Mouse (Mus musculus) CH12.LX (cell line): ENCODE data around the gene Frmd4a. TPM values are rescaled to one million over a fixed set of nuclear protein-coding genes. Genes with fewer than 3 reads are reported as not detected.

Source experiments
- DNase-seq: peaks from one replicate; pipeline ENCODE4 v3.0.0-alpha.2; 2013; ENCODE audit errors: extremely low read depth
- H3K27ac ChIP-seq: 2 replicates; pipeline ENCODE4 v1.5.1; 2012; ENCODE audit warnings: low read depth, mild to moderate bottlenecking, control low read depth, moderate library complexity; ENCODE audit not compliant: insufficient read depth
- H3K27me3 ChIP-seq: replicated peaks from 2 replicates; pipeline ENCODE3; 2012; ENCODE audit warnings: inconsistent platforms
- H3K36me3 ChIP-seq, 2 experiments: replicated peaks in 1 of 2; 2 replicates each; pipeline versions ENCODE3 to v1.6.1; 2012; ENCODE audit warnings: inconsistent platforms in 1 of 2, low read length in 1 of 2, mild to moderate bottlenecking in 1 of 2, mixed read lengths in 1 of 2, moderate library complexity in 1 of 2; ENCODE audit not compliant: control insufficient read depth in 1 of 2, insufficient read depth in 1 of 2
- H3K4me1 ChIP-seq, 2 experiments: 2 replicates each; pipeline ENCODE4 v1.6.1; 2012; ENCODE audit warnings: inconsistent platforms in 1 of 2, moderate library complexity in 1 of 2; ENCODE audit not compliant: insufficient read depth in 2 of 2, control insufficient read depth in 1 of 2
- H3K4me2 ChIP-seq: 2 replicates; pipeline ENCODE4 v1.6.1; 2012; ENCODE audit warnings: low read depth, mild to moderate bottlenecking, control low read depth; ENCODE audit not compliant: poor library complexity, insufficient read depth, severe bottlenecking
- H3K4me3 ChIP-seq, 3 experiments: fragments of 150-350 bp in 1 of 3; sonication (generic) in 1 of 3; replicated peaks in 1 of 3; 2 replicates each; pipeline versions ENCODE3 to v1.5.1; 2011 to 2012; ENCODE audit warnings: low read depth in 2 of 3, low read length in 2 of 3, mild to moderate bottlenecking in 2 of 3, moderate library complexity in 2 of 3, control low read depth in 1 of 3, improper control_type of control experiment in 1 of 3, inconsistent platforms in 1 of 3, mixed read lengths in 1 of 3; ENCODE audit not compliant: poor library complexity in 1 of 3
- H3K79me2 ChIP-seq: replicated peaks from 2 replicates; pipeline ENCODE4 v1.6.1; 2012; ENCODE audit warnings: mild to moderate bottlenecking, moderate library complexity; ENCODE audit not compliant: control insufficient read depth, poor library complexity, insufficient read depth, severe bottlenecking; ENCODE audit errors: extremely low read depth
- H3K9ac ChIP-seq: 2 replicates; pipeline ENCODE4 v1.6.1; 2012; ENCODE audit warnings: low read depth, mild to moderate bottlenecking, control low read depth, moderate library complexity; ENCODE audit not compliant: insufficient read depth
- H3K9me3 ChIP-seq: replicated peaks from 2 replicates; pipeline ENCODE3; 2012; ENCODE audit warnings: low read length, inconsistent platforms, mixed read lengths
- CHD1 ChIP-seq: IDR thresholded peaks from 2 replicates; pipeline ENCODE4 v1.6.1; 2012; ENCODE audit warnings: low read depth, low read length, improper control_type of control experiment, inconsistent platforms
- CHD2 ChIP-seq: IDR thresholded peaks from 2 replicates; pipeline ENCODE4 v1.6.1; 2011; ENCODE audit warnings: low read length, improper control_type of control experiment
- E2F4 ChIP-seq: IDR thresholded peaks from 2 replicates; pipeline ENCODE4 v1.6.1; 2011; ENCODE audit warnings: low read depth, low read length, improper control_type of control experiment; ENCODE audit not compliant: insufficient replicate concordance
- ELF1 ChIP-seq: IDR thresholded peaks from 2 replicates; pipeline ENCODE4 v1.6.1; 2014; ENCODE audit warnings: low read depth, mild to moderate bottlenecking, inconsistent platforms, low read length, improper control_type of control experiment
- ETS1 ChIP-seq: conservative IDR thresholded peaks from 2 replicates; pipeline ENCODE4 v1.6.1; 2012; ENCODE audit warnings: low read depth, mild to moderate bottlenecking, inconsistent platforms, low read length, improper control_type of control experiment, moderate library complexity
- GABPA ChIP-seq: IDR thresholded peaks from 2 replicates; pipeline ENCODE4 v1.6.1; 2012; ENCODE audit warnings: low read depth, low read length, improper control_type of control experiment, inconsistent platforms; ENCODE audit not compliant: insufficient replicate concordance
- HCFC1 ChIP-seq: IDR thresholded peaks from 2 replicates; pipeline ENCODE4 v1.6.1; 2012; ENCODE audit warnings: low read depth, mild to moderate bottlenecking, inconsistent platforms, low read length, improper control_type of control experiment
- IRF4 ChIP-seq: IDR thresholded peaks from 2 replicates; pipeline ENCODE4 v1.6.1; 2014; ENCODE audit warnings: low read depth, mild to moderate bottlenecking, inconsistent platforms, low read length, improper control_type of control experiment
- JUN ChIP-seq: IDR thresholded peaks from 2 replicates; pipeline ENCODE4 v1.6.1; 2011; ENCODE audit warnings: low read depth, mild to moderate bottlenecking, low read length, improper control_type of control experiment, moderate library complexity; ENCODE audit not compliant: insufficient read depth
- KAT2A ChIP-seq: IDR thresholded peaks from 2 replicates; pipeline ENCODE4 v1.6.1; 2012; ENCODE audit warnings: low read length, improper control_type of control experiment, inconsistent platforms; ENCODE audit not compliant: insufficient replicate concordance
- MAFK ChIP-seq: IDR thresholded peaks from 2 replicates; pipeline ENCODE4 v1.6.1; 2011; ENCODE audit warnings: low read length, improper control_type of control experiment; ENCODE audit not compliant: insufficient replicate concordance
- MAZ ChIP-seq: IDR thresholded peaks from 2 replicates; pipeline ENCODE4 v1.6.1; 2012; ENCODE audit warnings: low read depth, mild to moderate bottlenecking, inconsistent platforms, low read length, improper control_type of control experiment, moderate library complexity
- MXI1 ChIP-seq: IDR thresholded peaks from 2 replicates; pipeline ENCODE4 v1.6.1; 2011; ENCODE audit warnings: mild to moderate bottlenecking, low read depth, low read length, improper control_type of control experiment
- NELFE ChIP-seq: IDR thresholded peaks from 2 replicates; pipeline ENCODE4 v1.6.1; 2011; ENCODE audit warnings: low read depth, low read length, improper control_type of control experiment
- NRF1 ChIP-seq: IDR thresholded peaks from 2 replicates; pipeline ENCODE4 v1.6.1; 2014; ENCODE audit warnings: low read depth, mild to moderate bottlenecking, inconsistent platforms, low read length, improper control_type of control experiment, moderate library complexity
- POLR2A ChIP-seq: IDR thresholded peaks from 2 replicates; pipeline ENCODE4 v1.6.1; 2011; ENCODE audit warnings: low read depth, mild to moderate bottlenecking, improper control_type of control experiment, low read length
- RAD21 ChIP-seq: IDR thresholded peaks from 2 replicates; pipeline ENCODE4 v1.6.1; 2011; ENCODE audit warnings: low read depth, mild to moderate bottlenecking, low read length, improper control_type of control experiment, moderate library complexity
- RCOR1 ChIP-seq: conservative IDR thresholded peaks from 2 replicates; pipeline ENCODE4 v1.6.1; 2012; ENCODE audit warnings: low read depth, mild to moderate bottlenecking, inconsistent platforms, low read length, improper control_type of control experiment
- SIN3A ChIP-seq: IDR thresholded peaks from 2 replicates; pipeline ENCODE4 v1.6.1; 2012; ENCODE audit warnings: low read length, improper control_type of control experiment, inconsistent platforms
- SMC3 ChIP-seq: IDR thresholded peaks from 2 replicates; pipeline ENCODE4 v1.6.1; 2011; ENCODE audit warnings: low read depth, low read length, improper control_type of control experiment
- TCF12 ChIP-seq: IDR thresholded peaks from 2 replicates; pipeline ENCODE4 v1.6.1; 2014; ENCODE audit warnings: low read depth, mild to moderate bottlenecking, inconsistent platforms, low read length, improper control_type of control experiment
- USF2 ChIP-seq: conservative IDR thresholded peaks from 2 replicates; pipeline ENCODE4 v1.6.1; 2011; ENCODE audit warnings: low read depth, low read length, improper control_type of control experiment
- ZKSCAN1 ChIP-seq: IDR thresholded peaks from 2 replicates; pipeline ENCODE4 v1.6.1; 2012; ENCODE audit warnings: low read depth, inconsistent platforms, low read length, improper control_type of control experiment, borderline replicate concordance
- ZNF384 ChIP-seq: IDR thresholded peaks from 2 replicates; pipeline ENCODE4 v1.6.1; 2012; ENCODE audit warnings: low read depth, low read length, improper control_type of control experiment, inconsistent platforms
- dilution Hi-C: fragments of 300-500 bp; cut with MboI; formaldehyde crosslinking; loops from 2 replicates; pipeline ENCODE4 v1.14.3; 2020; ENCODE audit warnings: low sequenced_read_pairs; ENCODE audit not compliant: extremely low pct_unique_long_range_greater_than_20kb, extremely low pct_ligation_motif_present
- in situ Hi-C: fragments of 300-500 bp; cut with MboI; formaldehyde crosslinking; loops from 3 replicates; pipeline ENCODE4 v1.14.3; 2019; ENCODE audit warnings: low sequenced_read_pairs, low pct_ligation_motif_present, low pct_unique_long_range_greater_than_20kb, mixed read lengths
- polyA plus RNA-seq: library from polyadenylated mRNA; unstranded; fragments of >175 nt; gene quantifications from 2 replicates; pipeline ENCODE4 v1.2.1, GENCODE M21; 2012; ENCODE audit warnings: low read depth; ENCODE audit not compliant: insufficient read length
- total RNA-seq, 2 experiments: library from RNA; depleted of rRNA; stranded (reverse); fragments of 300-350 nt in 1 of 2; fragments of >200 nt in 1 of 2; gene quantifications; 2 replicates each; pipeline ENCODE4 v1.2.3; 2012 to 2014

The Frmd4a gene
- total and polyA plus RNA-seq, 3 experiments, result 0.13 to 2.0 (median 0.32) TPM

DNA sequence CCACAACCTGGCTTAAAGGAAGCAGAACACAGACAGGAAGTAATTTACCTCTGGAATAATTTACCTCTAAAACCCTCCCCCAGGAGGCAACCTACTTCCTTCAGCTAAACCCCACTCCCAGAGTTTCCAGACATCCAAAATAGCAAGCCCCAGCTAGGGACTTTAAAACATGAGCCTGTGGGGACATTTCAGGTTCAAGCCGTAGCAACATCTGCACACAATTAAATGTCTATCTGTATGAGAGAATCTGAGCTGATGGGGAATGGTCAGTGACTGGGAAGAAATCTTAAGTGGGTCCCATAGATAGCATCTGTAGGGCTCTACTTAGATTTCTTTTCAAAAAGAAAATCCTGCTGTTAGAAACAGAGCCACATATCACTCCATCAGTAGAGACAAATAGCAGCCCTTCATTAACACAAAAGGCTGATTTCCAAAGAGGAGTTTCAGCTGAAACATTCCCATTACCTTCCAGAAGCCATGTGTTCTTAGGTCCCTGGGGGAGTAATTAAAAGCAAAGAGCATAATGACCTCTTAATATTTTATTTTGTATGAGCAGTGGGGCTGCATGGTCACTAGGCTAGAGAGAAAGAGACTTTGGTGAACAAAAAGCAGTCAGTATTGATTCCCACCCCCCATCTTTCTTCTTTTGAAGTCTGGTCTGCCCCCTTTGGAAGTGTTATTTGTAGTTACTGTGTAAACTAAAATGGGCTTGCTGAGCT, 505.4 kb downstream of the Frmd4a start:
- in situ Hi-C loops (no loop called here), dilution Hi-C loops (no loop called here)
- H3K36me3 ChIP-seq, result no peaks in the 10 kb centered on the region

DNA sequence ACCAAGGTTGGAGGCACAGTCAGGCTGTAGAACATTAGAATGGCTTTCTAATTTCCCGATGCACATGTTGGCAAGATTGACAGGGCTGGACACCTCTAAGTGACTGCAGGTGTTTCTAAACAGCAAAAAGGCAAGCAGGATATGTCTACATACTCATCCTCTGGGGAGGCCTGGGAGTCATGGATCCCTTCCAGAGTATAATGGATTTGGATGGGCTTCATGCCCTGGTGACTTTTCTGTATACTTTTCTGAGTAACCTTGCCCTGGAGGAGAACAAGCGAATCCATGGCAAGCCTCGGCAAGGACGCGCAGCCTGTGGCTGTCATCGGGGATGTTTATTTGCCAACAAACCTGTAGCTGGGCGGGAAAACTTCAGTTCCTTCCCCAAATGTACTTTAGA, 509.6 kb downstream of the Frmd4a start:
- no peak overlapping the region for H3K4me2 ChIP-seq
- in situ Hi-C loops, result no loop called here
- TF ChIP-seq SMC3 (no peak), USF2 (no peak), POLR2A (no peak), RCOR1 (no peak), NELFE (no peak), ELF1 (no peak), IRF4 (no peak), GABPA (no peak), ETS1 (no peak), MXI1 (no peak)
- H3K79me2 ChIP-seq, result no peaks in the 10 kb centered on the region
- no peaks in the 10 kb centered on the region for H3K27me3 ChIP-seq
- no peak overlapping the region for H3K4me3 ChIP-seq
- no peak overlapping the region for H3K27ac ChIP-seq
- dilution Hi-C loops, result no loop called here
- H3K9me3 ChIP-seq, result no peaks in the 10 kb centered on the region
- no peaks in the 10 kb centered on the region for H3K4me1 ChIP-seq
- H3K36me3 ChIP-seq, result no peaks in the 10 kb centered on the region
- H3K9ac ChIP-seq, result no peak overlapping the region
- DNase-seq, result no peak

More for the DNA sequence above, 505.4 kb downstream of the Frmd4a start:
- TF ChIP-seq USF2 (no peak), GABPA (no peak), ZNF384 (no peak), MAZ (no peak), IRF4 (no peak), SIN3A (no peak), CHD1 (no peak), POLR2A (no peak), HCFC1 (no peak), ELF1 (no peak), JUN (no peak), TCF12 (no peak), KAT2A (no peak), E2F4 (no peak), ZKSCAN1 (no peak), RAD21 (no peak), RCOR1 (no peak), NRF1 (no peak), MAFK (no peak), CHD2 (no peak)
- TF ChIP-seq, all 38 proteins: peak for 0
- no peak for DNase-seq
- Histone ChIP-seq H3K4me3 (no peak overlapping the region), H3K4me1 (no peaks in the 10 kb centered on the region), H3K27me3 (no peaks in the 10 kb centered on the region), H3K79me2 (no peaks in the 10 kb centered on the region), H3K4me2 (no peak overlapping the region), H3K9me3 (no peaks in the 10 kb centered on the region), H3K27ac (no peak overlapping the region), H3K9ac (no peak overlapping the region)
